Mouse (Mus musculus) embryo, embryonic 10 days (tissue): ENCODE data around the gene Matk.

Source experiments
- DNase-seq: peaks from one replicate; pipeline ENCODE4 v3.0.0-alpha.2; 2015; ENCODE audit warnings: low spot score

Gene Matk

GRCm38 (mm10) chr10:81287513-81288157 is 34.9 kb downstream of the Matk start:
- peak; percentile 41 for DNase-seq

DNA sequence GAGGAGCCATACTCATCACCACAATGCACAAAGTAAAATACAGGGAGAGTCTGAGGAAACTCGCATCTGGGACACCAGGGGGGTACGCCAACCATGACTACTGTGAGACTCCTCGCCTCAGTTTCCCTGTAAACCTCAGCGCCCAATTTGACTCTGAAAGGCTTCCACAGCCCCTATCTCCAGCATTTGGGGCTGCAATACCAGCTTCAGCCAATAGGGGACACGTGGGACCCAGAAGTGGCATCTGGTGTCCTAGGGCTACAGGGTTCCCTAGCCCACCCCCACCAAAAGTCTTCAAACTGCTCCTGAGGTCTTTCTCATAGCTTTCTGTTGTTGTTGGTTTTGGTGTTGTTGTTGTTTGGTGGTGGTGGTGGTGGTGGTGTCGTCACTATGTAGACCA is 35.9 kb downstream of the Matk start:
- peak; percentile 56 for DNase-seq

DNA sequence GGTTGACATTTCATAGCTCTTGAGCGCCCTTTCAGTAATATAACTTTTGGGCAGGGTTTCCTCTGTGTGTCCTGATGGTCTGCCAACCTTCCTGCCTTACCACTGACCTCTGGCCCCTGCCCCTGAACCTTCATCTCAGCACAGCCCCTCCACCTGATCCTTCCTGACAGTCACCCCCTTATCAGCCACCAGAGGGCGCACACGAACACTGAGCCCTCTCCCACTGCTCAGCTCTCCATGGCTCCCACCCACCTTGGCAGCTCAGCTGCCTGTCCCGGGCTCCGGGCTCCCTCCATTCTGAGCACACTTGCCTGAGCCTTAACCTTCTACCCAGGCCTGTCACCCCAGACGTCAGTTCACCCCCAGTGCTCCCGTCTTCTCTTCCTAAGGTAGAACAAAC is 36.5 kb downstream of the Matk start:
- peak; percentile 90 for DNase-seq

DNA sequence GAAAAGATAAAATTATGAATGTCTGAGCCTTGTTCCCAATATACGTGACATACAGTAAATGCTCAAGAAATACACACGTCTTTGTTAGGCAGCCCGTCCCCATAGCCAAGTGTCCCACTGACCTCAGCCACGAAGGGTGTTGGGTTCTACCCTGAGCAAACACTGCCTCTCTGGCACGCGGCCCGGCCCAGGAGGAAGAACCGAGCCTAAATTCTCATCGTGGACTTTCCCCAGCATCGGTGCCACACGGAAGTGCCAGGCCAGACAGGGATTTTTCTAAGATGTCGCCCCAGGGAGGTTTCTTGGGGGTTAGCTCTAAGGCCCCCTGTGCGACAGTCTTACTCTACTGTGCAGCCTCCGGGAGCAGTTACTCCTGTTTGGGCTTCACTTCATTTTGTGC is 37.1 kb downstream of the Matk start:
- no peak for DNase-seq

GRCm38 (mm10) chr10:81290698-81291460 is 38.1 kb downstream of the Matk start:
- DNase-seq, result no peak

GRCm38 (mm10) chr10:81291511-81292104 is 38.9 kb downstream of the Matk start, which contains the start of gene Tjp3:
Gene Tjp3, minus strand, starts transcription at chr10:81291581.
- no peak for DNase-seq

- DNase-seq, result peak; percentile 100
Observed at GRCm38 (mm10) chr10:81292554-81293333, 40.0 kb downstream of the Matk start, which contains the start of gene Pip5k1c. Gene Pip5k1c, plus strand, starts transcription at chr10:81292963.

DNA sequence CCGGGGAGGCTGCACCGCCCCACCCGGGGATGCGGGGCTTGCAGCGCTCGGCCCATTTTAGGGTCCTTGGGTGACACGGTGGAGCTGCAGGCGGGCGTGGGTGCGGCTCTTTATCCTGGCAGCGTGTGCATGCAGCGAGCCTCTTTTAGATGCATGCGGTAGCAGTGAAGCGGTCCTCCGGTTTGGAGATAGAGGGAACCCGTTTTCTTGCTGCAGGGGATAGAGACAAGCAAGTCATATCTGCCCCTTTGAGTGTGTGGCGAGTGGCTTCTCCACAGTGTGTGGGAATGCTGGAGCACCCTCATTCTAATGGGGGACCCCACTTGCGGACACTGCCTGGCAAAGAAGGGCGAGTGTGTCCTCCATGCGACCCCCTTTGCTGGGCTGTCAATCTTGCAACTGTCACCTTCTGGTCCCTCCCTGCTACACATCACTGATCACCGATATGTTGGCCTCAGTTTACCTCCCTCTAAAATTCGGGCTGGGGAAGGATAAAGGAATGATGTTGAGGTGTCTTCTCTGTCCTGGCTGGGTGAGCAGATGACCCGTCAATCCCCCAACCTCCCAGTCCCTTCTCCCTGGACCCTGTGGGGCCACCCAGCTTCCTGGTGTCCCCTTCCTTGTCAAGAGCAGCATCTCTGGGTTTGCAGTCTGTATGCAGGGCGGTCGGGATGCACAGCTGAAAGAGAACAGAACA is 40.7 kb downstream of the Matk start:
- DNase-seq, result no peak

GRCm38 (mm10) chr10:81294442-81294841 is 41.7 kb downstream of the Matk start:
- no peak for DNase-seq

DNA sequence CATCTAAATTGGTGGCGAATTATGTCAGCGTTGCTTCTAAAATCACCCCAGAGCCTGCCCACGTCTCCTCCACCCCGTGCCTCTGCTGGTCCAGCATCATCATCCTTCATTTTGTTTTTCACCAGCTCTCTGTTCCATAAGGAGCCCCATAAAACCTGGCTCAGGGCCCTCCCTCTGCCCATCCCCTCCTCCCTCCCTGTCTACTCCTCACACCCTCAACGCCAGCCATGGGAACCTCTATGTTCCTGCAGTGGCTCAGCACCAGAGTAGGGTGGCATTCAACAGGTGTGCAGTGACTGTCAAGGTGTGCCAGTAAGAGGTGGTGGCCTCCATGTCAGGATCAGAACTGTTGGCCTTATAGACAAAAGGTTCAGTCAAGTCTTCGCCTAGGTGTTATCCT is 42.5 kb downstream of the Matk start:
- DNase-seq, result no peak

DNA sequence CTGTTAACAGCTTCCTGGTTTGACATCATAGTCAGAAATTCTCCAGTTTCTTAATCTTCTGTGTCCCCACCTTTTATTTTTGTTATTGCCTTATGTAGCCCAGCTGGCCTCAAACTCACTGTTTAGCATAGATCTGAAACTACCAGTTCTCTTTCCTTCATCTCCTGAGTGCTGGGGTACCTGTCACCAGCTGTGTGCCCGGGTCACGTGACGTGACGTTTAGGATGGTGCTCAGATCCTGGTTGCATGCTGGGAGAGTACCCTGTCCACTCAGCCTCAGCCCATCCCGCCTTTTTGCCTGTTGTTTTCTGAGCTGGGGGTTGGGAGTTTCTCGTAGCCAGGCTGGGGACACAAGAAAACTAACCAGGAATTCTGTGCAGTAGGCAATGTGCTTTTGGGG is 44.5 kb downstream of the Matk start:
- DNase-seq, result no peak

DNA sequence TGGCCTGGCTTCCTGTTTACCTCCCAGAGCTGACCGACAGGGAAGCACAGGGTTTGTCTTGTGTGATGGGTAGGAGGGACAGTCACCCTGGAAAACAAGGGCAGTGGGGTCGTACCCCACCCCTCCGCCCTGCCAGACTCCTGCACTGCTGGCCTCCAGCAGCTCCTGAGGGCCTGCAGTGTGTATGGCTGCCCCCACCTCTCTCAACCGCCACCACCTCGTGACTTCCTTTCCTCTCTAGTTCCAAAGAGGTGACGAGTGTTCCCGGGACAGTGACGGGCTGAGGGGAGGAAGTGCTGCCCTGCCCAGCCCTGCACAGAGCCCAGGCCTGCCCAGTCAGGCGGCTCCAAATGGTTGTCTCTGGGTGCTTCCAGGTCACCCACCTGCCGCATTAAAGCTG is 45.1 kb downstream of the Matk start:
- no peak for DNase-seq

DNA sequence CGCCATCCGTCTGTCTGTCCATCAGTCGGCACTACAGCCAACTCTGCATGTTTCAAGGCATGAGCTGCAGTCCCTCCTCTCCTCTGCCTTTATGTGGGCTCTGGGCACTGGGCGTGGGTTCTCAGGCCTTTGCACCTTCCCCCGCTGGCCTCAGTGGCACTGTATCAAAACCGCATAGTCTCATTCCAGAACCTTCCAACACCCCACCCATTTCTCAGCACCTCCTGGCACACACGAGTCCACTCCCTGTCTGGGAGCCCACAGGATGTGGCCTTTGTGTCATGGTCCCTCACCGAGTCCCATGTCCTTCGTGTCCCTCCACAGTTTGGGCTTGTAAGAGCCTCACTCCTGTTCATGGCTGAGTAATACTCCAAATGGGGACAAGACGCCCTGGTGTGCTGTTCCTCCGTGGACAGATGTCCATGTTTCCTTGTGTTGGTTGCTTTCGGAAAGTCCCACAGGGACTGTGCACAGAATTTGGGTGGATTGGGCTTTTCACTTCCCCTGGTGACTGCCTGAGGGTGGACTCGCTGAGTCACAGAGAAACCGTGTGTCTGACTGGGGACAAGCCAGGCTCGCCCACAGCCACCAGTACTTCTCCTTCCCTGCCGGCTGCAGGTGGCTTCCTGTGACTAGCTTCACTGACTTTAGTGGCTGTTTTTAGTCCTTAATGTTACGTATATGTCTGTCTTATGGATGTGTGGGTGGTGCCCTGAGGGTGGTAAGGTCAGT is 45.8 kb downstream of the Matk start:
- no peak for DNase-seq

DNA sequence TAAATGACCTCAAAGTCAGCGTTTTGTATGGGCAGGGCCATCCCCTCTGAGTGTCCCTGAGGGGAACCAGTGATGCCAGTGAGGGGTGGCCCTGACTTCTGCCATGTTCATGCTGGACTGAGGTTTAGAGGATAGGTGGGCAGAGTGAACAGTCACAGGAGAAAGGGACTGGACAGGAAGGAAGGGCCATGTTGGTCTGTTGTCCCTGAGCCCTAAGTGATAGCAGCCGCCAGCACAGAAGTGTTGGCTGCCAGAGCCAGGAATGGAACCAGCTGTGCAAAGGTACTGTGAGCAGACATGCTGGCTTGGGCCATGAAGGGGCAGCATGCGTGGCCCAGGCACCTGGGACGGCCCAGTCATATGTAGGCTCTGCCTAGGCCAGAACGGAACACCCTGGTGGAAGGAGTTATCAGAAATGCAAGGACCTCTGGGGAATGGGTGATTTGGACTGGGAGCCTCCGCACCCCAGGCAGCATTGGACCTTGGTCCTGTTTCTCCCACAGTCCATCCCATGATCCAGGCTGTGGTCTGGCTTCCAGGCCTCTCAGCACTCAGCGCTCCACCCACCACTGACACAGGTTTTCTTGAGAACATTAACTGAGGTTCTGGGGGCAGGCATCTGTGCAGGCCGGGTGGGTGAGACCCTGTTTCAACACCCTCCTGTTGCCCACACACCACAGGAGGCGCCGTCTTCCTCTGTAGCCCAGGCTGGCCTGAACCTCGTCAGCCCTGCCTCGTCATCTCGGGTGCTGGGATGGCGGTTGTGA is 47.0 kb downstream of the Matk start:
- DNase-seq, result no peak

DNA sequence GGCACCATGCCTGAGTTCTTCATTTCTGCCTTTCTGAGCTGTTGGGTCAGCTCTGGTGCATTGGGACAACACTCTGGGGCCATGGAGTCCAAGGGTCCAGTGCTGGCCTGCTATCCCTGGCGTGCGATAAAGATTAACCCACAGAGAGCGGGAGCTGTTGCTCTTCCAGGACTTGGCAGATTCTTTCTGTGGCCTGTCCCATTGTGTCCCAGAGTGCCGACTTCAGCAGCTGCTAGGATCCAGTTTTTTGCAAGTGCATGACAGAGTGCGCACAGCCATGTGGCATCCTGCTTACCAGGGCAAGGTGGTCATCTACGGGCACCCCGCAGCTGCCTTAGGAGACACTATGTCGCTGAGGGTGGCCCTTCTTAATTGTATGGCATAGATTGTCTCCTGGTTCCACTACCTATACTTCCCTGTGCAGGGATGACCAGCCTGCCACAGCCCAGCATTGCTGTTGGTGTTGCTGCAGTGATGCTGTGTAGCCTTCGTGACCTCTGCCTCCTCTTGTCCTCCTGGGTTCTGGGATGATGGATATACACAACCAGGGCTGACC is 47.7 kb downstream of the Matk start:
- DNase-seq, result no peak

DNA sequence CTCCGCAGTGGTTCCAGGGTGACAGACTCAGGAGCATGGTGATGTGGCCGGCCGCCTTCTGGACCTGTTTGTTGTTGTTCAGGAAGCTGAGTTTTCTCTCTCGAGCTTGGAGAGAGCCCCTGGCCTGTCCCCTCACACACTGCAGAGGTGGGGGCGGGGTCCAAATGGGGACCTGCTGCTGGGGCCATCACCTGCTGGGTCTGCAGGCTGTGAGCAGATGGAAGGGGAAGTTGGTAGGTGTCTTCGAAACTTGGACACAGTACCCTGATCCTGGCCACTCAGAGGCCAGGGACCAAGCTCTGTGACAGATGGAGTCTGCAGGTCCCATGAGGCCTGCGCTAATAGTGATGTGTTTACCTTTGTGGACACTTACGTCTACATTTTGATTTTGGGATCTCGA is 48.6 kb downstream of the Matk start:
- no peak for DNase-seq

GRCm38 (mm10) chr10:81302288-81302687 is 49.6 kb downstream of the Matk start:
- DNase-seq, result no peak

DNA sequence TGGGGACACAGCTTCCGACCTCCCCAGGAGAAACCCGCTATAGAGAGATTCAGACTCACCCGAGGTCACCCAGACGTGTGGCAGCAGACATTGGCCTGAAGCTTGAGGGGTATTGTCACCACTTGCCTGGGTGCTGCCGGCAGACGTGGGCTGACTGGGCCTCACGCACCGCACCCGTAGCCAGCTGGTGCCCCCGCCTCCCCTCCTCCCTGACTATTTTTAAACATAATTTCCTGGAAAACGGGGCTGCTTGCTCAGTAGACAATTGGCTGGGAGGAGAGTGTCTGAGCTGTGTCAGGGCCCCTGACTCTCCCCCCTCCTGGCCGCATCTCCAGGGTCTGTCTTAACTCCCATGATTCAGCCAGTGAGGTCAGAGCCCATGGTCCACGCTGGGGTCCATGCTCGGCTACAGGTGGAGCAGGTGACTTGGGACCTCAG is 50.1 kb downstream of the Matk start:
- DNase-seq, result no peak

DNA sequence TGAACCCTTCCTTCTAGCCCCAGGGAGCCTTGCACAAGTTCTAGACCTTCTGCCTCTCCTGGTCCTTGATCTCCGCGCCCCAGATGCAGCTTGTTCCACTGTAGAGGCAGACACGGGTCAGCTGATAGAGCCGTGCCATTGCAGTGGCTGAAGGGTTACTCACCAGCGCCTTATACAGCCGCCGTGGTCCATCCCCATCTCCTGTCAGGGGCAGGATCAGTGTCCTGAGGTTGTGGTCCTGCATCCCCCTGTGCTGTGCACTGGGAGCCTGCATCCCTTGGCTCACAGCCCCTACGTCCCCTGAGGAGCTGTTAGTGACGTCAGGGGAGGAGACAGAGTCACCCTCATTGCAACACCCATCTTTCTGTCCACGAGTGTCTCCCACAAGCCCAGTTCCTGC is 50.5 kb downstream of the Matk start:
- DNase-seq, result no peak

DNA sequence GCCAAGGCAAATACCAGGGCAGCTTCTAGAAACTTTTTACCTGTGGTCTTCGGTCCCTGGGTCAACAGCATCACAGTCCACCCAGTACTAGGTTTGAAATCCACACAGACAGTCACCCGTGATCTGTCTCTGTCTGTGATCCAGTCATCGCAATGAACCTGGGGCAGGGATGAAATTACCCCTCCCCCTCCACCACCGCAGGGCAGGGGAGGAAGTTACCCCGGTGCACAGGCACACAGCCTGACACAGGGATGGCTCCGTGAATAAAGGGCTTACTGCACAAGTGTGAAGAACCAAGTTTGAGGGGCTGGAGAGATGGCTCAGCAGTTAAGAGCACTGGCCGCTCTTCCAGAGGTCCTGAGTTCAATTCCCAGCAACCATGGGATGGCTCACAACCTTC is 51.0 kb downstream of the Matk start:
- no peak for DNase-seq
